ENCODE assay signal across 21 mouse cellular contexts in the genomic region with DNA sequence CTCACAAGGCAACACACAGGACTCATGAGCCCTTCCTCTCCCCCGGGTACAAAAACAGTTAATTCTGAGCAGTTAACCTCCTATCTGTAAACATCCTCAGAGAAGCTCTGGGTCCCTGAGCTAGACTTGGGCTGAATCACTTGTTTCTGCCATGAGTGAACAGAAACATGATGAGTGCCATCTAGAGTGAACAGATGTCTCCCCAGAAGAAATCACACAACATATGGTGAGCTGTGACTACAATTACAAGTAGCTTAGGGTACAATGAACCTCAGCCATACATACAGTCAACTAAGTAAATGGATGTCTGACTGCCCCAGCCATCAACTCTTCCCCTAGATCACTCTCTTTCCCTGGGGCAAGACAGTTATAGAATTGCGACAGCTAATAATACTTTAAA. TPM values are rescaled to one million over a fixed set of nuclear protein-coding genes. Genes with fewer than 3 reads are reported as not detected.
DNase-seq lines count a peak whose midpoint lies in the region; ATAC-seq lines count a peak whose summit lies in the region.
"Had no signal": no experiment of that assay in that cellular context is flagged by ENCODE, and none has a peak within 500 bp of the region (broad histone marks: within the 10 kb centered on the region; RNA-seq: fewer than 3 reads in every experiment).

No protein-coding gene starts in this region.

- H3K9ac ChIP-seq in forebrain, embryonic 16.5 days (replicated peaks; ENCODE audit: low read depth, low read length): no peak overlapping the region
- H3K9ac ChIP-seq: heart, embryonic 13.5 days; limb, embryonic 12.5 days; liver, embryonic 13.5 days; lung, embryonic 15.5 days had no signal

- intact Hi-C loops in left cerebral cortex, postnatal 10 days (cut with DNase I): no loop called here

- no peak overlapping the region for H3K4me2 ChIP-seq in forebrain, embryonic 16.5 days (ENCODE audit: low read length)
- H3K4me2 ChIP-seq: heart, embryonic 13.5 days; limb, embryonic 12.5 days; liver, embryonic 13.5 days; lung, embryonic 15.5 days had no signal

- H3K4me1 ChIP-seq in forebrain, embryonic 16.5 days (replicated peaks; ENCODE audit: control insufficient read depth, insufficient read depth, low read length): no peaks in the 10 kb centered on the region
- H3K4me1 ChIP-seq: heart, embryonic 13.5 days; limb, embryonic 12.5 days; liver, embryonic 13.5 days; lung, embryonic 15.5 days had no signal

- H3K27me3 ChIP-seq in forebrain, embryonic 16.5 days (replicated peaks; ENCODE audit: control insufficient read depth, insufficient read depth, low read length): no peaks in the 10 kb centered on the region
- H3K27me3 ChIP-seq: heart, embryonic 13.5 days; limb, embryonic 12.5 days; Patski had no signal

- H3K9me3 ChIP-seq in forebrain, embryonic 16.5 days (ENCODE audit: control insufficient read depth, low read length): no peaks in the 10 kb centered on the region
- H3K9me3 ChIP-seq: heart, embryonic 13.5 days; limb, embryonic 12.5 days; liver, embryonic 13.5 days; lung, embryonic 15.5 days had no signal

- peak; percentile 93 for ATAC-seq in forebrain, embryonic 16.5 days
- ATAC-seq: activated CD4-positive, CD25-positive, alpha-beta regulatory T cell, adult 4 months; midbrain, embryonic 16.5 days; Patski had no signal

- DNase-seq in frontal cortex, adult 2 months (ENCODE audit: extremely low spot score in 1 of 2, low spot score in 1 of 2): peak; percentile 41 to 78
- DNase-seq in frontal cortex, postnatal 25 days (ENCODE audit: low spot score in 2 of 2): no peak
- peak; percentile 46 to 63 for DNase-seq in left cerebral cortex, adult 9 months (ENCODE audit: low spot score in 2 of 2)
- no peak for DNase-seq in left cerebral cortex, postnatal 10 days (ENCODE audit: extremely low spot score in 1 of 2, low spot score in 2 of 2)
- DNase-seq in layer of hippocampus, adult 9-11 months: peak; percentile 79
- DNase-seq in ovary, postnatal 36 days (ENCODE audit: low spot score): no peak
- DNase-seq in urinary bladder, postnatal 4 days (ENCODE audit: low spot score in 2 of 2): no peak
- DNase-seq: adrenal gland, postnatal 14 days; heart, adult 11 months; heart, postnatal 36 days; kidney, adult 2 months; kidney, postnatal 25 days; liver, embryonic 13.5 days; thymus, postnatal 36 days had no signal

- H3K36me3 ChIP-seq in forebrain, embryonic 16.5 days (ENCODE audit: control insufficient read depth, insufficient read depth): no peaks in the 10 kb centered on the region
- H3K36me3 ChIP-seq: heart, embryonic 13.5 days; limb, embryonic 12.5 days; liver, embryonic 13.5 days; lung, embryonic 15.5 days had no signal

- H3K4me3 ChIP-seq in forebrain, embryonic 16.5 days (replicated peaks; ENCODE audit: low read length): no peak overlapping the region
- H3K4me3 ChIP-seq: heart, embryonic 13.5 days; limb, embryonic 12.5 days; liver, embryonic 13.5 days; lung, embryonic 15.5 days had no signal

- 82% methylated on average over 2 of the region's 2 CpGs for WGBS in forebrain, embryonic 16.5 days

- no peak overlapping the region for H3K27ac ChIP-seq in forebrain, embryonic 16.5 days (ENCODE audit: low read length)
- H3K27ac ChIP-seq: heart, embryonic 13.5 days; limb, embryonic 12.5 days; liver, embryonic 13.5 days; lung, embryonic 15.5 days had no signal

RNA-seq across cellular contexts. Expression of a gene that starts 7.9 kb away (rescaled TPM):
- 26.1 and 29.3 TPM in 2 replicates for polyA plus RNA-seq in frontal cortex, adult 2 months (2012; rRNA removed)
- 10 to 100 TPM; 43.2 to 47.4 TPM for total RNA-seq in left cerebral cortex, postnatal 10 days (2021)
- polyA plus RNA-seq in forebrain, embryonic 16.5 days (2015; fragmentation: Nextera tagmentation; extraction: Ambion mirVana): 25.4 and 31.4 TPM in 2 replicates

Comparison
In these comparisons a context has a peak if more than half of its experiments do, and no peak if none do; other contexts are left out.
1. DNase-seq: peak in frontal cortex, adult 2 months (2 of 2), left cerebral cortex, adult 9 months (2 of 2) and layer of hippocampus, adult 9-11 months (single experiment); none in frontal cortex, postnatal 25 days (0 of 2), left cerebral cortex, postnatal 10 days (0 of 2), ovary, postnatal 36 days (single experiment) and urinary bladder, postnatal 4 days (0 of 2).